Mouse (Mus musculus) layer of hippocampus, postnatal 10 days (tissue): Measurements from ENCODE around the gene Hunk. TPM values are rescaled to one million over a fixed set of nuclear protein-coding genes. Genes with fewer than 3 reads are reported as not detected.

Experiments used
- DNase-seq, 2 experiments: peaks; one replicate each; pipeline ENCODE4 v3.0.0; 2021; ENCODE audit warnings: low spot score in 2 of 2
- total RNA-seq, 2 experiments: library from RNA; stranded (reverse); gene quantifications; 2 replicates each; pipeline ENCODE4 v1.2.3; 2021

Gene Hunk
- total RNA-seq, 2 experiments from 2014 or later: 28.9 to 32.6 TPM

DNA sequence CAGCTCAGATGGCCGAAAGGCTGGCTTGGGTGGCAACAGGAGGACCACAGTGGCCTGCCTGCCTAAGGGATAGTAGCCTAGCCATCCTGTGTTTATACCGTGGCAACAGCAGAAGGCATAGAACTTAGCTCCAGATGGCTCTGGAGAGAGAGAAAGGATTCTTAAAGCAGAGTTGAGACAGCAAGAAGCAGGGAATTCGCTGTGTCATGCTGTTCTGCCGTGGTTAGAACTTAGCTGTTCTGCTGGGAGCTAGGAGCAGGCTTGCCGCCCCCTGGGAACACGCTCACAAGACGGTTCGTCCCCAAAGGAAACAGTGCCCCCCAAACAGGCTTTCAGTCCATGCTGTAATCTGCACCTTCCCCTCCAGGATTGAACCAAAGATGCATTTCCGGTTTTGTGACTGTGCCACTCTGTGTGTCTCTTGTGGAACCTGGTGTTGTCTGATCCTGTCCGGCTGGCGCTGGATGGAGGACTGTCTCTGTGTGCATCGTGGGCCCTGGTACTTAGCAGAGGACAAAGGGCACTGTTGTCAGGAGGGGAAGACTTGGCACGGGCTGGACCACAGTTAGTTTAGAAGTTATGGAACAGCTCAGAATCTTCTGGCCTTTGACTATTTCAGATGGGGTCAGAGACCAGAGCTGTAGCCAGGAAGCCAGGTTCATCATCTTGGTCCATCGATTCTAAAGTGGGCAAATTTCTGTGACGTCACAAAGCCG, 112.1 kb downstream of the Hunk start:
- no peak for DNase-seq

DNA sequence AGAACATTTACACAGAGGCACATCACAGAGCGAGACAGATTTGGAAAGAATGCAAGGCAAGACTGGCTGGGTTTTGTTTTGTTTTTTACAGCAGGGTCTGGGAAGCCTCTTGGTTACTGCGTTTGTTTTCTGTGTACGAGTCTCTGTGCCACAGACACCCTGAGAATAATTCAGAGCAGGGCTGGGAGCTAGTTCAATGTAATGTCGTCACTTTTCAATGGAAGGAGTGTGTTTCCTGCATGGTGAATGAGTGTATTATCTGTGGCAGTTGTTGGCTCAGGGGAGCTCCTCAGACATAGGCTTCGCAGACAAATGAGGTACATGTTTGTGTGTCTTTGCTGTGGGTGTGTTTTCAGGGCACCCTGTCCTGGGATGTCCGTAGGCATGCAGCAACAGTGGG, 115.0 kb downstream of the Hunk start:
- DNase-seq: no peak

DNA sequence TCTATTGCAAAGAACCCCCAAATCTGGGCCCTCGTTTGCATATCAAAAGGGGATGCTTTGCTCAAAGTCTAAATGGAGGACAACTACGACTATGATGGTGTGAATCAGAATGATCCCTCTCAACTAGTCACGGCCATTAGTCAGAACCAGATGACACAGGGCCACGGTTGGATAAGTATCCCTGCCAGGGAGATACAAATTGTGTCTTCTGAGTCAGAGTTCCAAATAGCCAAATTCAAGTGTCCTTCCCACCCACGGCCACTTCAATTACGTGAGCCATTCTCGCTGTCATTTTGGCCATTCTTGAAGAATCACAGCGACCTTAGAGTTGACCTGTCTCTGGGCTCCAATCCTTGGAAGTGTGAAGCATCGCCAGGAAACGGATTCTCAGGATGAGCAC, 119.4 kb downstream of the Hunk start:
- no peak for DNase-seq

DNA sequence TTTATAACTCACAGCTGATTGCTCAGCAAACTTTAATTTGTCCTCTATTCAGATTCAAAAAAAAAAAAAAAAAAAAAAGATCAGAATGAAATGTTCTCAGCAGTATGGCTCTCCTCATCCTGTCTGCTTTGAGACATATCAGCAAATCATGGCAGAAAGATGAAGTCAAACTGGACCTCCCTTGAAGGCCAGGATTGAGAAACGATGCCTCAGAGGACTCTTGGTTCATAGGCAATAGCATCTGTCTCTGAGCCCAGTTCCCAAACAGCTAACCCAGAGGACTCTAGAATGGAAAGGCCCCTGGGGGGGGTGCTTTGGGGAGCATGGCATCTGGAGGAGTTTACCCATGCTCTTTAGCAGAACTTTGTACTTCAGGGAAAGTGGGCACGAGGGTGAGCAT, 119.9 kb downstream of the Hunk start:
- DNase-seq: no peak

DNA sequence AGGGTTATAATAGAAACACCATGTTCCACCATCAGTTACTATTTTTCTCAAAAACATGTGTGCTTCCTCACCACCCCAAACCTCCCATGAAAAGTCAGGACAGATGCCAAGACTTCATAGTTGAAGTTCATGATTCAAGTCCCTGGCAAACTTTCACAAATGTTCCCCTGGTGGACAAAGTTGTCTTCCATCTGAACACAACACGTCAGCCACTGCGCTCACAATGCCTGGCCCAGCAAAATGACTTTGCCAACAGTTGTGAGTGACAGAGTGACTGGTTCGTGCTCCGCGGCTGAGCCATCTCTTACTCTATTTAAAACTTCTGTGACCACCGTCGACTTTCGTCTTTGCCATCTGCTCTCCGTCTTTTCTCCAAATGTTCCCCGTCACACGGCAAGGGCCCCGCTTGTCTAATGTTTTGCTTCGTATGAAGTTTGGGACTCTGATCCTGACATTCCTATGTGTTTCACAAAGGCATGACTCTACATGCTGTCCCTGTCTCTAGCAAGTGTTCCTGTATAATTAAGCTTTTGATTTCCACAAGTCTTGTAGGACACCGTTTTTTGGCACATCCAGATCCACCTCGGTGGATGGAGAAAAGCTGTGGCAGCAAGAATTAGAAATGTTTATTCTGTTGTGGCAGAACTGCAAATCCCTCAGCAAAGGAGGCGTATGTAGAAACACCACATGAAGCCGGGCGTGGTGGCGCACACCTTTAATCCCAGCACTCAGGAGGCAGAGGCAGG, 125.9 kb downstream of the Hunk start:
- no peak for DNase-seq

DNA sequence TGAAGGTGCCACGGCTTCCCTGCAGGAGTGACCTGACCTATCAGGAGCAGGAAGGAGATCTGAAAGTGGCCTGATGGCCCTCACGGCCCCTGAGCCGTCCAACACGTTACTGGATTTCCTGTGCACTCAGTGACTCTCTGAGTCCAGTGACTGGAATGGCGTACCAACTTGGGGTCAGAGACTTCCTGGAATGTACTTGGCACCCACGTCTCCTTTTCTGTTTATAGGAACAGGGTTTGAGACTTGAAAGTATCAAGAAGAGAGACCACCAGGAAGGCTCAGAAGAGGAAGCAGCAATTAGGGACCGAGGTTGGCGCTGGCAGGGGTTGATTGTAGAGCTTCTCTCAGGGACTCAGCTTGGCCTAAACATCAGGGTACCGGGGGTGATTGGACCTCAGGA, 131.2 kb downstream of the Hunk start:
- DNase-seq: no peak

DNA sequence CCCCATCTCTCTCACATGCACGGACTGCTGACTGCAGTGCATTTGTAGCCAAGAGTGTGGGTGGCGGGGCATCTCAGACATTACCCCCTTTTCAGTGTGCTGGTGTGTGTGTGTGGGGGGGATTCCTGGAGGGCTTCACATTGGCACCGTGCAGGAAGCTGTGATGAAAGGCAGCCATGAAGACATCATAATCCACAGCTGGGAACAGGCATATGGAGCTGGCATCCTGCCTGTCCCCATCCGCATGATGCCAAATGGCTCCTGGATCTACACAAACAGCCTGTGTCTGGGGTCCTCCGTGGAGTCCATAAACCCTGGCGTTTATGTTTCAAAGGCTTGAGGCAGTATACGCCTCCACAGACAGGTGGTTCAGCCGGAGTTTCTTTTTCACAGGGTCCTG, 132.4 kb downstream of the Hunk start:
- DNase-seq: peak; percentile 55 to 56

DNA sequence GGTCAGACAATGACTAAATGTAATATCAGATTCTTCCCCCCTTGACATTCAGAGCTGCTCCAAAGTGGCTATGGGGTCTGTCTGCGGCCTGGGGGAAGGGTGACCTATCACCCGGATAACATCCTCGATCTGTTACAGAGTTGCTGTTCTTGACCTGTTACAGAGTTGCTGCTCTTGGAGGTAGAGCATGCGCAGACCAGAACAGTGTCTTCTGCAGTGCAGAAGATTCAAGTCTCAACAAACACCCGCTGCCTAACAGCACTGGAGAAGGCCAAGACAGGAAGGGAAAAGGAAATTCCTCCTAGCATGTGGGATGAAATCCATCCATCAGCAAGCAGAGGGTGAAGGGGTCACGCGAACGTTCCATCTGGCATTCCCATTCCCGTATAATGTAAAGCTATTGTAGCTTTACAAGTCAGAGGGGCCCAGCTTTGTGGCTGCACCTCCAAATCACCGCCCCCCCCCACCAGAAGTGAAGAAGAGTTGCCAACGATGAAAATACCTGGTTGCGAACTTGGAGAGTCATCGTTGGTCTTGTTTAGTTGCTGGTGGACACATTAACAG, 133.0 kb downstream of the Hunk start:
- DNase-seq: no peak

DNA sequence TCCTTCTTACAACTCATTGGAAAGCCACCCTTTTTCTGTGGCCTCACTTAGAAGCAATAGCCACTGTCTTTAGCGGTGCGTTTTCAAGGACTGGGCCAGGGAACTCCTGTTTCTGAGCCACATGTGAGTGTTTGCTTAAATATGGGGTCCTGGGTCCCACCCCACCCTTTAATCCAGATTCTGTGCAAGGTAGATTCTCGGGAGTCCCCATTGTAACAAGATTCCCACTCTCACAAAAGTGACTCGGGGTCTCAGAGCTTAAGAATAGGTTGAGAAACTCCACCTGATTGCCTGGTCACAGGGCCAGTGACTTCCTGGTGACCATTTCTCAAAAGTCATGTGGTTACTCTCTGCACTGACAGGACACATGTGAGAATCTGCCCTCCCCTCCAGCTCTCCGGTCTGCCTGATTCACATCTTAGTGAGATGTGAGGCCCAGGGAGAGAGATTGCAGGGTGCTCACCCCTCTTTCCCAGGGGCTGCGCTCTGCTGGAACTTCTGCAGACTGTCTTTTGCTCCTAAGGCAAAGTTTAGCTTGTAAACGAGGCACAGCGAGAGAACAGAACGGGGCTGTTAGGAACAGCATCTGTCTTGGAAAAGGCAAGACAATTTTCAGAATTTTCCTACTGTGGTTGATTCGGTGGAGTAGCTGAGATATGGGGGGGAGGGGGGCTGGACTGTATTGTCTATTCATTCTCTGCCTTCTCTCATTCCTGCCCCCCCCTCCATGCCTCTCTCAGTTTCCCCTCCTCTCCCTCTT, 135.6 kb downstream of the Hunk start:
- no peak for DNase-seq

DNA sequence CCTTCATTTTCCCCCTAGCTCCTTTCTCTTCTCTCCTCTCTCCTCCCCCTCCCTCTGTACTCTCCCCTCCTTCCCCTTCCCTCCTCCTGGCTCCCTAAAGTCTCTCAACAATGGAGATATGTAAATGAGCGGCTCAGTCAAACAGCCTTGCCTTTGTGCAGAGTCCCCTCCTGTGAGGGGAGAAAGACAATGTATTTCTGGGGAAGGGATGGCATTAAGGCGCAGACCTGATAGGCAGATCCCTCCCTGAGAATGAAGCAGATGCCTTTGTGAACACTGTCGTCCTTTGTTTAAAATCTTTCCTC, 136.1 kb downstream of the Hunk start:
- DNase-seq: no peak

DNA sequence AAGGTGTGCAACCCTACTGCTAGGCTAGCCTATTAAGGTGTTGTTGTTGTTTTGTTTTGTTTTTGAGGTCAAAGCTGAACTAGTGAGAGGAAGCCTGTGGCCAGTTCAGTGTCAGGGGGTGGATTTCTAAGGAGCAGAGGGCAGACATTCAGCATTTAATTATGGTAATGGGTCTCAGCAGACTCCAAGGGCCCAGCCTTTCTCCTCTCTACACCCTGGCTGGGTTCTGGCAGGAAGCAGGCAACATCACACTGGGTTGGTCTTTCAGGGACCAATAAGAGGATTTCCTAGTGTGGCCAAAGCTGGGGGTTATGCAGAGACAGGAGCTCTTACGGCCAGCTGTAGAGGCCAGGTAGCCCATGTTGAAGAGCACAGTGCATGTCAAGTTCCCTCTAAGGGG, 136.8 kb downstream of the Hunk start:
- DNase-seq: no peak

DNA sequence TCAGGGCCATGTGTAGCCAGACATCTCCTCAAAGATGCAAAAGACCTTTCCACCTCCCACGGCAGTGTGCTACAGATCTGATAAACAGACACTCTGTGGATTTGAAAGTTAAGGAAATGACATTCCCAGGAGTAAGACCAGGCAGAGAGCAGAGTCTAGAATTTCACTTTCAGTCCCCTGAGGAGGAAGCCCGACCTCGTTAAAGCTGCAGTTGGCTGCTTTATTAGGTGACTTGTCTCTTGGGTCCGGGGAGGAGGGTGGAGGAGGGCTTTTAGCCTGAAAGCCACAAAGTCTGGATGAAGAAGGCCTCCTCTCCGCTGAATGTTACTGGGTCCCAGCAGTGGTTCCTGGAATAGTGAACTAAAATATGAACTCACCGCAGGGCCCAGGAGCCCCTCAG, 137.6 kb downstream of the Hunk start:
- DNase-seq: no peak

DNA sequence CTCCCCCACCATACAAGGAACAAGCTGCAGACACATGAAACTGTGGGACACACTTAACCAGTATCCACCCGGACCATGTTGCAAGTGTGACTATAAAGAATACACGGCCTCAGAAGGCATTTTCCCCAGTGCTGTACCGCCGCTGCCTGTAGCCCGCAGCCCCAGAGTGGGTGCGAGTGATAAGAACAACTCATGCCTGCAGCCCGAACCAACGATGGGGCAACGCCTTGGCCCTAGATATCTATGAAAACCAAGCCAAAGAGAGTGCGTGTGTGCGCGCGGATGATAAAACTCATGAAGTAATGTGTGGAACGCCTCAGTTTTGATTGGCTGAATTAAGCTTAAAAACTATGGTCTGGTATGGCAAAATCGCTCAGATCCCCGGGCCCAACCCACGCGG, 138.1 kb downstream of the Hunk start:
- no peak for DNase-seq

DNA sequence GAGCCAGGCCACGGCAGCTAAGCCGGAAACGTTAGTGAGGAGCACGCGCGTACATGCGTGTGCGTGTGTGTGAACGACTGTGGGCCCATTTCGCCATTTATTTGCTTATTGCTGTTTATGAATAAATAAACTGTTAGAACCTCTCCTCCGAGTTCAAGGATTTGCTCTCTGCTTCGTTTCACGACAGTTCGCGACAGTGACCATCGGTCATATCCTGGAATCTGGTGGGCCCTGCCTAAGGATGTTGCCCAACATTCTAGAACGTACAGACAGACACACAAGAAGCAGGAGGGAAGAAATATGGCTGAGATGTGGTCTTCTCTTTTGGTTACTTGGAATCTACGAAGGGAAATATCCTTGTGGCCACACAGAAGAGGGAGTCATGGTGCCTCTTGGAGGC, 138.6 kb downstream of the Hunk start:
- DNase-seq: no peak

DNA sequence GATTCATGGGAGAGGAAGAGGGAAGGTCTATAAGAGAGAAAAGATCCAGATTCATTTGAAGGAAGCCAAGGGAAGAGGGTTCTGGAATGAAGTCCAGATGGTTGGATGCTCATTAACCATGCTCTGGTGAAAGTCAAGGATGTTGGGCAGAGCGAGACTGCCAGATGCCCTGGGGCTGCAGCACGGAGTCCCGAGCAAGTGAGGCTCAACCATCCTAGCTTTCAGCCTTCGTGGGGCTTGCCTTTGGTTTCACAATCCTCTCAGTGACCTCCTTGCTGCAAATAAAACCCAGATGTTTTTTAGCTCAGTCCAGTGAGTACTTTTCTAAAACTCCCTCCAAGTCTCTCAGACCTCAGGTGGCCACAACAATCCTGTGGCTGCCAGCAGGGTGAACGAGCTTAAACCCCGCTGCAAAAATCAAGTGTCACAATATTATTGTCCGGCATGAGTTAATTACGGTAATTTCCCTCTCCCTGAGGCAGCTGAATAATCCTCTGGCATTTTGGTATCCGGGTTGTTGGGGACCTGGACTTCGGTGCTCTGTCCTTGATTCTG, 147.4 kb downstream of the Hunk start:
- no peak for DNase-seq

DNA sequence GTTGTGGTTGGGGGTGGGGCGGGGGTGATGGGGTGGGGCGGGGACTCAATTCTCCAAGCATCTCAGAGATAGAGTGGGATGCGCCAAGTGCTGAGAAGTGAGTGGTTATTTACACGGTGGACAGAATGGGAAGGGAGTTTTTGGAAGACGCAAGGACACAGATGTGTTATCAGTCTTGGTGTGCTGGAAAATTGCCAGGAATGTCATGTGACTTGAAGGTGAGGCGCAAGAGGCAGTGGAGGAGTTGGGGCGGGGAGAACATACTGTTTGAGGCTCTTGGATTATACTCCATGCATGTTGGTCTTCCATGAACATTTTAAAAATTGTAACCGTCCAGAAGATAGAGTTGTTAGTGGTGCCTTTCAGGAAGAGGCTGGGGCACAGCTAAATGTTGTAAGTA, 148.8 kb downstream of the Hunk start:
- DNase-seq: no peak

DNA sequence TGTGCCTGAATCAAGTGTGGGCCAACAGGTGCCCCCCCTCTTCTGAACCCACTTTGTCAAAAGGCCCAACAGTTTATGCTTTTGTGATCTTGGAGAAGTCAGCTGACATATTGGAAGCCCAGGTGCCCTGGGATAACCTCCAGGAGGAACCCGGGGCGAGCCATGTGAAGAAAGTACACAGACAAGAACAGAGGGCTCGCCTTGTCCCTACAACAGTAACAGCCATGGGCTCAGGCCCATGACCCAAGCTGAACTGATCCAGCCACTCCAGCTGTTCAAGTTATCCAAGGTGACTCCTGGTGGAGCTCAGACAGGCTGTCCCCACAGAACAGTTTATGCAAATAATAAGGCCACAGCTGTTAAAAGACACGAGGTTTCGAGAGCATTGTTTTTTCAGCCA, 153.1 kb downstream of the Hunk start:
- DNase-seq: no peak

DNA sequence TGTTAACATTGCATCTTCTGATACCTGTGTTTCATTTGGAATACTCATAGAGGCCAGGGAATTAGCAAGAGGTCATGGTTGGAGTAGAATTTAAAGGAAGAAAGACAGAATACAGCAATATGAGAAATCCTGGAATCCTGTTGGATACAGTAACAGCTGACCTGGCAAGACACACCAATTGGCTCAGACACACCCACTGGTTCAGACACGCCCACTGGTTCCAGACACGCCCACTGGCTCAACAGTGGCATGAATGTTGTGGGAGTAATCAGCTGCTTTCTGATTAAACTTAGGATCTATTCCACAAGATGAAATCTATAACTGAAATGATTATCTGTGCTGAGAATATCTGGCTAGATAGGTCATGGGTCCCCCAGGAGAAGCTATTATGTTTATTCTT, 155.4 kb downstream of the Hunk start:
- no peak for DNase-seq

DNA sequence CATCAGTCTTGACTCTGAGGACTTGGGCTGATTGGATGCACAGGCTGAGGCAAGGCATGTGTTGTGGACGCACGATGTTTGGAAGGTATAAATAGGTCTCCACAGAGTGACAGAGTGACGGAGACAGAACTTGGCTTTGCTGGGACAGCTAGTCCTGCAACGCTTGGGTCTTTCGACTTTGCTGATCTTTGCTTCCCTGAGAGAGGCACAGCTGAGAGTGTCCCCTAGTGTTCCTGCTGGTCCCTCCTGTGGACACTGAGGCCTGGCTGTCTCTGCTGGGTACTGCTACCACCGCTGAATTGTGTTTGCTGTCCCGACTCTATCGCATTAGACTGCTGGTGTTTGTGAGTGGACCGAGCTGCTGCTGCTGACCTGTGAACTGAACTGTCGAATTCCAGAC, 156.6 kb downstream of the Hunk start:
- no peak for DNase-seq

DNA sequence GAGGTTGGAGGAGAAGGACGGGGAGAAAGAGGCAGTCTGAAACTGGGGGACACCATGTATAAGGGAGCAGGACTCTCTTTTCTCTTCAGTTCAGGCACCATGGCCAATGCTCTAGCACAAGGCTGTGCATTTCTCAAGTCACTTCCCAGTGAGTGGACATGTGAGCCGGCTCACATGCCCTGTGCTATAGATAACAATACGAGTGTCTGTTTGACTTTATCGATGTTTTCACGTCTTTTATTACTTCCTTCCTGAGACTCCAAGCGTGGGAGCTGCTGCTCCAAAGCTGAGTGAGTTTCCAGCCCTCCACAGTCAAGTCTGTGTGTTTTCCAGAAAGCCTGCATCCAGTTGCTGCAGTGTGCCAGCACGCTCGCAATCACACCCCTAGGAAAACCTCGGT, 158.4 kb downstream of the Hunk start:
- DNase-seq: no peak

DNA sequence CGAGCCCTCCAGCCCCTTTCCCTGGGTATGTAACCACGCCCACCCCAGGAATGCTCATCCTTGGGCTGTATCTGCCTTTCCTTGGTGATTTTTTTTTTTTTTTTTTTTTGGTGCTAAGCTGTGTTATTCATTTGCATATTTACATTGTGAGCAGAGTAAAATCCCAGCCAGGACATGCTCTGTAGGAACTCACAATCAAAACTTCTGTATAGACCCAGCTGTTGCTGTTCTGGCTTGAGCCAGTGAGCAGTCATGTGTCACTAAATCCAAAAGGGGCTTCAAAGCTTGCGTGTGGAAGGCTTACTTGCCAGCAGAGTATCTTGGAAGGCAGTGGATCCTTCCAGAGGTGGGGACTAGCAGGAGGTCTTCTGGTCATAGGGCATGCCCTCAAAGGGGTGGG, 159.7 kb downstream of the Hunk start:
- DNase-seq: no peak

DNA sequence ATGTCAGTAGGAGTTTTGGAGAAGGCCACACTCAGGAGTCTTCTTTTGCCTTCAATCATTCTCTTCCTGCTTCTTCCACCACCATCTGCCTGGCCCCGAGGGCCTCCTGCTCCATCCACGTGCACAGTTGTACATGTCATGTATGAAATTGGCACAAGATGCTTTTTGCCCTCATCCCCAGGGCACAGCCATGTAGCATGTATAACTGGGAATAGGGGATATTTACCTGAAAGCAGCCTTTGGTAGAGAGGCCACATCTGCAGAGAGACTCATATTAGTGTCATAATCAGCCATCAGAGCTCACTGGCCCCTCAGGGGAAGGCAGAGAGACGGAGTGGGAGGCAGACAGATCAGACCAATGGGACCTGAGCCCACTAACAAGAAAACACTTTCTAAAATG, 160.8 kb downstream of the Hunk start:
- DNase-seq: no peak
